Mouse (Mus musculus) left cerebral cortex, adult 8-10 months (tissue): ENCODE data around the gene 6430548M08Rik. TPM values are rescaled to one million over a fixed set of nuclear protein-coding genes. Genes with fewer than 3 reads are reported as not detected.

Experiments
- DNase-seq, 2 experiments: peaks; one replicate each; pipeline ENCODE4 v3.0.0; 2022; ENCODE audit warnings: low spot score in 2 of 2
- total RNA-seq, 4 experiments: library from RNA; stranded (reverse); gene quantifications; 2 replicates each; pipeline ENCODE4 v1.2.4; 2022

6430548M08Rik gene
- total RNA-seq = 100 to 1,000 TPM; 219 to 271 (median 241) TPM

- DNase-seq = peak; percentile 97 to 100
These were observed at the start of gene 6430548M08Rik for GRCm38 (mm10) chr8:120113758-120114255. Gene 6430548M08Rik (plus strand): TSS chr8:120114152.

GRCm38 (mm10) chr8:120065611-120066010 is 48.3 kb upstream of the 6430548M08Rik start:
- no peak for DNase-seq

GRCm38 (mm10) chr8:120066226-120066625 is 47.7 kb upstream of the 6430548M08Rik start:
- DNase-seq = no peak

DNA sequence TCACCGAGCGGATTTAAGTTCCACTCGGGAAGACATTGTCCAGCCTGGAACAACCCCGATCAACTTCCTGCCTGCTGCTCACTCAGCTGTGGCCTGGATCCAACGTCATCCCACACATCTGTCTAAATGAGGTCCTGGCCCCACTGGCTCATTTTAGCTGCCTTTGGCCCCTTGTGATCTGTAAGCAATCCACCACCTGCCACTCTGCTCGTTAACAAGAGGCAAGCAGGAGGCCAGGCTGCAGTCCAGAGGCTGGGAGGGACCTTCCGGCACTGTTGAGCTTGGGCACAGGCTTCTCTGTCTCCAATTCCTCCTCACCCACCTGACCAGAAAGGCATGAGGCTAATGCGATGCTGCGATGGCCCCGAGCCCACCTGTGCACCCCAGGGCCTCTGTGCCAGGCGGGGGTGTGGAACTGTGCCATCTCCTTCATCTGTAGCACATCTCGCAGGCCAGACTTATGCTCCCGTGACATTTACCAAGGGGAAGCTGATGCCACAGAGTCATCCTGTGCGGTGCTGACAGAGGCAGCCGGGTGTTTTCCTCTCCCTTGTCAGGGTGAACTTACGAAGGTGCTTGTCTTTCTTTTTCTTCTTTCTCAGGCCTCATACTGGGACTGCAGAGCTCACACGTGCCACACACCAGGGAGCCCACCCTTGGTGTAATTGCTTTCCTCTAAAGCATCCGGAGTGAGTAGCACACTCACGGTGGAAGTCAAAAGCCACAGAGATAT is 45.9 kb upstream of the 6430548M08Rik start:
- DNase-seq = no peak

- peak; percentile 41 to 85 for DNase-seq
These were observed 42.3 kb upstream of the 6430548M08Rik start for GRCm38 (mm10) chr8:120071684-120072083.

GRCm38 (mm10) chr8:120072259-120072658 is 41.7 kb upstream of the 6430548M08Rik start:
- DNase-seq = no peak

DNA sequence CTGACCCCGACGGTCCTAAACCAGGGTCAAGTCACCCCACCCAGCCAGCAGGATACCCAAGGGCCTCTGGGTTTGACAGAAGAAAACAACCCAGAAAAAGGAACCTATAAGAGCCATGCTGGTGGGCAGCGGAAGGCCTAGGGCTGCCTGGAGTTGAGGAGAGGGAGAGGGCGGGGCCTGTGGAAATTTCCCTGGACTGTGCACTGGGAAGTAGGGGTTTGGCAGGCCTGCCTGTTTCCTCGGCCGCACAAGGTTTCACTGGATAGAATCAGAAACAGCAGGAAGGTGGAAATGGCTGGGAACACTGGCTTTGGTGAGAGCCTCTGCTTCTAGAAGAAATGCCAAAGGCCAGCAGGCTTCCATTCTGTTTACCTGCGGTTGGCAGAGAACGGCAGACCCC is 41.1 kb upstream of the 6430548M08Rik start:
- DNase-seq = no peak

GRCm38 (mm10) chr8:120074516-120074915 is 39.4 kb upstream of the 6430548M08Rik start:
- no peak for DNase-seq

- DNase-seq = no peak
These were observed 38.6 kb upstream of the 6430548M08Rik start for GRCm38 (mm10) chr8:120075347-120075746.

- DNase-seq = peak in 1 of 2 experiments; percentile 38
These were observed 35.9 kb upstream of the 6430548M08Rik start for GRCm38 (mm10) chr8:120078080-120078479.

GRCm38 (mm10) chr8:120079361-120079760 is 34.6 kb upstream of the 6430548M08Rik start:
- no peak for DNase-seq

GRCm38 (mm10) chr8:120083261-120083660 is 30.7 kb upstream of the 6430548M08Rik start:
- no peak for DNase-seq

- no peak for DNase-seq
These were observed 29.2 kb upstream of the 6430548M08Rik start for GRCm38 (mm10) chr8:120084783-120085182.

- DNase-seq = no peak
These were observed 24.4 kb upstream of the 6430548M08Rik start for GRCm38 (mm10) chr8:120089511-120089910.

- DNase-seq = no peak
These were observed 22.9 kb upstream of the 6430548M08Rik start for GRCm38 (mm10) chr8:120091032-120091431.

GRCm38 (mm10) chr8:120093103-120093502 is 20.8 kb upstream of the 6430548M08Rik start:
- no peak for DNase-seq

- DNase-seq = no peak
These were observed 19.2 kb upstream of the 6430548M08Rik start for GRCm38 (mm10) chr8:120094801-120095200.

- no peak for DNase-seq
These were observed 17.5 kb upstream of the 6430548M08Rik start for GRCm38 (mm10) chr8:120096486-120096885.

GRCm38 (mm10) chr8:120100388-120101067 is 13.4 kb upstream of the 6430548M08Rik start:
- DNase-seq = no peak

GRCm38 (mm10) chr8:120101068-120101972 is 12.6 kb upstream of the 6430548M08Rik start, which contains the start of gene Zdhhc7:
Gene Zdhhc7 (minus strand): TSS chr8:120101482.
- peak; percentile 78 to 90 for DNase-seq

- DNase-seq = no peak
These were observed 10.0 kb upstream of the 6430548M08Rik start for GRCm38 (mm10) chr8:120103916-120104315.
